Mouse (Mus musculus): ENCODE results near the gene Retreg1.
"Not testable (repeated sequence)": the region's sequence is repeated elsewhere in the genome, so short reads cannot be mapped to it uniquely, and the experiment has no call there.

The Retreg1 gene

GRCm38 (mm10) chr15:25984734-25985492, 141.9 kb downstream of the Retreg1 start:
- no peaks in the 10 kb centered on the region for H3K27me3 ChIP-seq (ENCODE audit: insufficient read depth, low read length)
- peaks cover 44% of the 10 kb centered on the region for H3K36me3 ChIP-seq (ENCODE audit: insufficient read depth, low read length)
- H3K9me3 ChIP-seq (ENCODE audit: low read length) = no peaks in the 10 kb centered on the region
- H3K4me3 ChIP-seq (replicated peaks; ENCODE audit: low read length) = peak overlapping the region; percentile 99
- H3K4me1 ChIP-seq (replicated peaks; ENCODE audit: low read depth, low read length) = peaks cover 39% of the 10 kb centered on the region
- no peak for TF ChIP-seq NANOG (IDR thresholded peaks at IDR 0.05; ENCODE audit: borderline replicate concordance, low read length)
- TF ChIP-seq POU5F1 (IDR thresholded peaks at IDR 0.05; ENCODE audit: borderline replicate concordance, low read length) = no peak
- TF ChIP-seq CTCF (conservative IDR thresholded peaks at IDR 0.05; ENCODE audit: low read length) = no peak

DNA sequence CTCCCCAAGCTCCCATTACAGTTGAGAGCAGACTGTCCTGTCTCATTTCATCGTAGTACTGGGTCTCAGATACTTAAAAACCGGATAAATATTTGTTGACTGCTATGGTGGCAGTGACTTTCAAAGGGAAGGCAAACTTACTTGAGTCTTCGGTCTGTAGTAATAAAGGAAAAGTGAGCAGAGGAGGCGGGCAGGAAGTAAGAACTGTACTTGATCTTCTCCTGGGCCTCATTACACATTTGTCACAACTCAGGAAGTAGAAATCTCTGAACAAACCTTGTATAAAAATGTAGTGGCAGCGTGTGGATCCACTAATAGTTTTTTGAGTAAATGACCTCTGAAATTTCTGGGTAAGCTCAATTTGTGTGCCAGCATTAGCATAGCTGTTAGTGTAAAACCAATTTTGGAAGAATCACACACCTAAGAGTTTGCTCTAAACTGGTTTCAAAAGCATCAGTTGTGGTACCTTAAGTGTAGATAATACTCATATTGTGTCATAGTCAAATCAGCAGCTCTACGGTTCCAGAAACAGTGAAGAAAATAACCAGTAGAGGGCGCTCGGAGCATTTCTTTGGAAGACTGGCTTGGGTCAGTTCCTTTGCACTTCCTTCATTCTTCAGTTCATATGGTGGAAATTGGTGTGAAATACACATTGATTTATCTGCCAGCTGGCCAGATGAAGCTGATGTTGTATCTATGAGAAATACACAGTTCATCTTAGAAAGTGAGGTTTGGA, 150.2 kb downstream of the Retreg1 start:
- Histone ChIP-seq H3K4me3 (replicated peaks; ENCODE audit: low read length) (no peak overlapping the region), H3K9me3 (ENCODE audit: low read length) (no peaks in the 10 kb centered on the region), H3K36me3 (ENCODE audit: insufficient read depth, low read length) (peaks cover 98% of the 10 kb centered on the region), H3K27me3 (ENCODE audit: insufficient read depth, low read length) (no peaks in the 10 kb centered on the region), H3K4me1 (replicated peaks; ENCODE audit: low read depth, low read length) (peaks cover 12% of the 10 kb centered on the region; the same call in 1 of the 2 replicates)
- TF ChIP-seq CTCF (conservative IDR thresholded peaks at IDR 0.05; ENCODE audit: low read length) (peak; percentile 78), POU5F1 (IDR thresholded peaks at IDR 0.05; ENCODE audit: borderline replicate concordance, low read length) (no peak)

GRCm38 (mm10) chr15:25995521-25995920, 152.5 kb downstream of the Retreg1 start:
- Histone ChIP-seq H3K4me1 (replicated peaks; ENCODE audit: low read depth, low read length) (0 out of 2 replicates have a peak, but pooled peaks cover 2% of the 10 kb centered on the region), H3K9me3 (ENCODE audit: low read length) (no peaks in the 10 kb centered on the region)

DNA sequence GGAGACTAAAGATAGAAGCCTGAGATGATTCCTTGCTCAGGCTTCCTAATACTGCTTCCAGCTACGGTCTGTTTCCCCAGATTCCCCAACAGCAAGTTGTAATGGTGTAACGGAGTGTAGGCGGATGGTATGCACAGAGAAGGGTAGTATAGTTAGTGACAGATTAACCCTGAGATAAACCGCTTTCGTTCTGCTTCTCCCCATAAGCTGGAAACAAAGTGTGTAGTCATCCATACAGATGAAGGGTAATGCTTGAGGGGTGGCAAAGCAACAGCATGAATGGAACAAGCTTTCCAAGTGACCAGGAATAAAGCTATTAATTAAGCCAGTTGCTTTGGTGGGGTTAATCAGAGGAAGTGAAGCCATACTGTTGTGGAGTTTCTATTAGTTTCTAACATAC, 156.6 kb downstream of the Retreg1 start:
- H3K4me1 ChIP-seq (replicated peaks; ENCODE audit: low read depth, low read length); H3K27me3 ChIP-seq (ENCODE audit: insufficient read depth, low read length); H3K4me3 ChIP-seq (replicated peaks; ENCODE audit: low read length); H3K9me3 ChIP-seq (ENCODE audit: low read length): not testable (repeated sequence)
- peaks cover 43% of the 10 kb centered on the region for H3K36me3 ChIP-seq (ENCODE audit: insufficient read depth, low read length)

More at GRCm38 (mm10) chr15:25995521-25995920, 152.5 kb downstream of the Retreg1 start:
- H3K27me3 ChIP-seq (ENCODE audit: insufficient read depth, low read length) = no peaks in the 10 kb centered on the region
- no peak overlapping the region for H3K4me3 ChIP-seq (replicated peaks; ENCODE audit: low read length)
- TF ChIP-seq CTCF (conservative IDR thresholded peaks at IDR 0.05; ENCODE audit: low read length) (peak; percentile 40), POU5F1 (IDR thresholded peaks at IDR 0.05; ENCODE audit: borderline replicate concordance, low read length) (no peak)
- peaks cover 82% of the 10 kb centered on the region for H3K36me3 ChIP-seq (ENCODE audit: insufficient read depth, low read length)

DNA sequence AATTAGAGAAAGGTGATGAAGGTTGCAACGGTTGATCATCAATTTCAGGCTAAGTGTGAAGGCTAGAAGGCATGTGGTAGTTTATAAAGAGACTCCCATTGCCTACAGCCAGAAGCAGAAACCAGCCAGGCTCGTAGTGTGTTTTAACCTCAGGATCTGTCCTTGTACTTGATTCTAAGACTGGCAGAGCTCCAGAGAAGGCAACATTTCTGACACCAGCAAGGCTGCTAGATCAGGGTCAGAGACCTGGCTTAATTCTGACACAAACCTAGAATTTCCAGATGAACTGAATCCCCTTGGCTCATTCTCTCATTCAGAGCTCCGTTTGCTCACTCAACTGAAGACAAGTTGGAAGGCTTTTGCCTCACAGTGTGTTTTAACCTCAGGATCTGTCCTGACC, 165.6 kb downstream of the Retreg1 start:
- Histone ChIP-seq H3K9me3 (ENCODE audit: low read length) (no peaks in the 10 kb centered on the region), H3K36me3 (ENCODE audit: insufficient read depth, low read length) (no peaks in the 10 kb centered on the region), H3K4me3 (replicated peaks; ENCODE audit: low read length) (no peak overlapping the region), H3K27me3 (ENCODE audit: insufficient read depth, low read length) (no peaks in the 10 kb centered on the region), H3K4me1 (replicated peaks; ENCODE audit: low read depth, low read length) (no peaks in the 10 kb centered on the region)
- TF ChIP-seq POU5F1 (IDR thresholded peaks at IDR 0.05; ENCODE audit: borderline replicate concordance, low read length) = no peak

GRCm38 (mm10) chr15:26012891-26013290, 169.9 kb downstream of the Retreg1 start:
- H3K27me3 ChIP-seq (ENCODE audit: insufficient read depth, low read length) = no peaks in the 10 kb centered on the region
- TF ChIP-seq NANOG (IDR thresholded peaks at IDR 0.05; ENCODE audit: borderline replicate concordance, low read length) (no peak), POU5F1 (IDR thresholded peaks at IDR 0.05; ENCODE audit: borderline replicate concordance, low read length) (no peak), CTCF (conservative IDR thresholded peaks at IDR 0.05; ENCODE audit: low read length) (no peak)
- H3K36me3 ChIP-seq (ENCODE audit: insufficient read depth, low read length) = no peaks in the 10 kb centered on the region
- H3K4me3 ChIP-seq (replicated peaks; ENCODE audit: low read length) = no peak overlapping the region
- H3K9me3 ChIP-seq (ENCODE audit: low read length) = no peaks in the 10 kb centered on the region
- H3K4me1 ChIP-seq (replicated peaks; ENCODE audit: low read depth, low read length) = no peaks in the 10 kb centered on the region

- no peak overlapping the region for H3K4me3 ChIP-seq (replicated peaks; ENCODE audit: low read length)
- no peak for TF ChIP-seq CTCF (conservative IDR thresholded peaks at IDR 0.05; ENCODE audit: low read length)
- no peak for TF ChIP-seq NANOG (IDR thresholded peaks at IDR 0.05; ENCODE audit: borderline replicate concordance, low read length)
- no peak for TF ChIP-seq POU5F1 (IDR thresholded peaks at IDR 0.05; ENCODE audit: borderline replicate concordance, low read length)
- no peaks in the 10 kb centered on the region for H3K4me1 ChIP-seq (replicated peaks; ENCODE audit: low read depth, low read length)
- H3K27me3 ChIP-seq (ENCODE audit: insufficient read depth, low read length) = no peaks in the 10 kb centered on the region
- H3K36me3 ChIP-seq (ENCODE audit: insufficient read depth, low read length) = no peaks in the 10 kb centered on the region
- no peaks in the 10 kb centered on the region for H3K9me3 ChIP-seq (ENCODE audit: low read length)
Measured at GRCm38 (mm10) chr15:26015979-26016665, 173.1 kb downstream of the Retreg1 start.

GRCm38 (mm10) chr15:26021721-26022120, 178.7 kb downstream of the Retreg1 start:
- Histone ChIP-seq H3K4me3 (replicated peaks; ENCODE audit: low read length) (no peak overlapping the region), H3K36me3 (ENCODE audit: insufficient read depth, low read length) (no peaks in the 10 kb centered on the region), H3K27me3 (ENCODE audit: insufficient read depth, low read length) (no peaks in the 10 kb centered on the region), H3K9me3 (ENCODE audit: low read length) (no peaks in the 10 kb centered on the region), H3K4me1 (replicated peaks; ENCODE audit: low read depth, low read length) (no peaks in the 10 kb centered on the region)
- TF ChIP-seq NANOG (IDR thresholded peaks at IDR 0.05; ENCODE audit: borderline replicate concordance, low read length) (no peak), CTCF (conservative IDR thresholded peaks at IDR 0.05; ENCODE audit: low read length) (no peak), POU5F1 (IDR thresholded peaks at IDR 0.05; ENCODE audit: borderline replicate concordance, low read length) (no peak)

Data from E14TG2a.4 (cell line).